Mouse (Mus musculus): ENCODE data around the gene Elmod2. TPM values are rescaled to one million over a fixed set of nuclear protein-coding genes. Genes with fewer than 3 reads are reported as not detected.
A peak's percentile ranks its signal among the peaks of the same experiment; 100 is the strongest.
"Not testable (repeated sequence)": the region's sequence is repeated elsewhere in the genome, so short reads cannot be mapped to it uniquely, and the experiment has no call there.

Gene Elmod2
- polyA plus RNA-seq, 1 experiment from 2014 or later: 22.9 TPM

GRCm38 (mm10) chr8:83323056-83323455 lies 9.2 kb downstream of the Elmod2 start:
- Histone ChIP-seq H3K27me3 (no peaks in the 10 kb centered on the region), H3K9ac (no peak overlapping the region), H3K4me2 (replicated peaks) (no peak overlapping the region), H3K4me3 (no peak overlapping the region), H3K27ac (no peak overlapping the region), H3K9me3 (no peaks in the 10 kb centered on the region), H3K36me3 (peaks cover 45% of the 10 kb centered on the region), H3K4me1 (no peaks in the 10 kb centered on the region)
- no peak for ATAC-seq (ENCODE audit: low FRiP score, low read depth)
- WGBS: 77% methylated on average over 2 of the region's 2 CpGs

- H3K9me3 ChIP-seq: no peaks in the 10 kb centered on the region
- WGBS: 86% methylated on average over 6 of the region's 6 CpGs
- H3K4me1 ChIP-seq: no peaks in the 10 kb centered on the region
- no peak overlapping the region for H3K27ac ChIP-seq
- no peaks in the 10 kb centered on the region for H3K27me3 ChIP-seq
- H3K4me2 ChIP-seq (replicated peaks): no peak overlapping the region
- peaks cover 50% of the 10 kb centered on the region for H3K36me3 ChIP-seq
- no peak overlapping the region; the same call in 1 of the 2 replicates for H3K9ac ChIP-seq
- no peak overlapping the region for H3K4me3 ChIP-seq
- no peak for ATAC-seq (ENCODE audit: low FRiP score, low read depth)
Measured at GRCm38 (mm10) chr8:83322374-83322773, 9.9 kb downstream of the Elmod2 start.

DNA sequence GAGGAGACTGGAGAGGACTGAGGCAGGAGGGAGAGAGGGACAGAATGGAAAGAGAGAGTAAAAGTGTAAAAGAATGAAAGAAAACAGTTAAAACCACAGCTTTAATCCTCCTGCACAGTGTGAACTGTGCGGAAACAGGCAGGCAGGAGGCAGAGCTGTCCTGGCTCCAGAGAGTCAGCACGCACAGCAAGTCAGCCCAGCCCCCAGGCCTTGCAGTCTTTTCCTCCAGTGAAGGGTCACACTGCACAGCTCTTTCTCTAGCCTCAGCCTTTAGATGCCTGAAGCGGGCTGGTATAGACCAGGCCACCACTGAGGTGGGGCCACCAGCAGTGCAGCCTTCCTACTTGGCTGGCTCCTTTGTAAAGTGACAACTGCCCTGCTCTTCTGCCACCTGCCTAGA lies 11.7 kb downstream of the Elmod2 start:
- WGBS: 38% methylated on average over 3 of the region's 3 CpGs
- no peak for ATAC-seq (ENCODE audit: low FRiP score, low read depth)
- Histone ChIP-seq H3K9me3 (no peaks in the 10 kb centered on the region), H3K36me3 (peaks cover 55% of the 10 kb centered on the region), H3K4me1 (no peaks in the 10 kb centered on the region), H3K4me3 (no peak overlapping the region), H3K4me2 (replicated peaks) (no peak overlapping the region), H3K9ac (no peak overlapping the region), H3K27me3 (no peaks in the 10 kb centered on the region), H3K27ac (no peak overlapping the region)

GRCm38 (mm10) chr8:83315691-83316090 lies 16.6 kb downstream of the Elmod2 start:
- Histone ChIP-seq H3K4me3 (no peak overlapping the region), H3K4me2 (replicated peaks) (no peak overlapping the region), H3K9ac (no peak overlapping the region), H3K4me1 (no peaks in the 10 kb centered on the region), H3K36me3 (peaks cover 44% of the 10 kb centered on the region), H3K9me3 (no peaks in the 10 kb centered on the region), H3K27ac (no peak overlapping the region), H3K27me3 (no peaks in the 10 kb centered on the region)
- WGBS: 78% methylated on average over 2 of the region's 2 CpGs
- ATAC-seq (ENCODE audit: low FRiP score, low read depth): no peak

DNA sequence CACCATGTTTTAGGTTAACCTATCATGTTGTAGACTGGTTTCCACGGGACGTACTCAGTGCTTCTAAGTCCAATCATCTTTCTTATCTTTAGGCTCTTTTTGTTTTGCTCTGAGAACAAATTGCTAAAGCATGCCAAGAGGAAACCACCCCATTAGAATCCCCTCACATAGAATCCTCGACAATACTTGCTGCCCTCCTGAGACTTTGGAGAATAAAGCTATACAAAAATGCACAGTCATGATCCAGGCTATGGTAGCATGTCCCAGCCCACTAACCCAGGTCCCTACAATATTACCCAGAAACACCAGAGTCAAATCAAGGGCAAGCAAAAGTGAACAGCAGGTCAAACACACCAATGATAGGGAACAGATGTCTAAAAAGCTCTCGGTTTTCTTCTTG lies 17.2 kb downstream of the Elmod2 start:
- H3K4me3 ChIP-seq; H3K4me2 ChIP-seq (replicated peaks); H3K9me3 ChIP-seq; H3K27me3 ChIP-seq; ATAC-seq (ENCODE audit: low FRiP score, low read depth); H3K27ac ChIP-seq; H3K4me1 ChIP-seq; H3K9ac ChIP-seq: not testable (repeated sequence)
- WGBS: 70% methylated on average over 4 of the region's 4 CpGs
- peaks cover 39% of the 10 kb centered on the region for H3K36me3 ChIP-seq

- WGBS: 77% methylated on average over 6 of the region's 6 CpGs
Measured at GRCm38 (mm10) chr8:83309836-83310235, 22.4 kb downstream of the Elmod2 start.

GRCm38 (mm10) chr8:83304946-83305345 lies 27.3 kb downstream of the Elmod2 start:
- WGBS: 96% methylated on average over 1 of the region's 1 CpGs

More at GRCm38 (mm10) chr8:83309836-83310235, 22.4 kb downstream of the Elmod2 start:
- H3K4me3 ChIP-seq: no peak overlapping the region
- H3K4me1 ChIP-seq: no peaks in the 10 kb centered on the region
- H3K27me3 ChIP-seq: no peaks in the 10 kb centered on the region
- no peak overlapping the region for H3K4me2 ChIP-seq (replicated peaks)
- no peak overlapping the region for H3K9ac ChIP-seq
- ATAC-seq (ENCODE audit: low FRiP score, low read depth): no peak
- no peaks in the 10 kb centered on the region for H3K9me3 ChIP-seq
- peaks cover 7% of the 10 kb centered on the region; the same call in 1 of the 2 replicates for H3K36me3 ChIP-seq
- H3K27ac ChIP-seq: no peak overlapping the region

DNA sequence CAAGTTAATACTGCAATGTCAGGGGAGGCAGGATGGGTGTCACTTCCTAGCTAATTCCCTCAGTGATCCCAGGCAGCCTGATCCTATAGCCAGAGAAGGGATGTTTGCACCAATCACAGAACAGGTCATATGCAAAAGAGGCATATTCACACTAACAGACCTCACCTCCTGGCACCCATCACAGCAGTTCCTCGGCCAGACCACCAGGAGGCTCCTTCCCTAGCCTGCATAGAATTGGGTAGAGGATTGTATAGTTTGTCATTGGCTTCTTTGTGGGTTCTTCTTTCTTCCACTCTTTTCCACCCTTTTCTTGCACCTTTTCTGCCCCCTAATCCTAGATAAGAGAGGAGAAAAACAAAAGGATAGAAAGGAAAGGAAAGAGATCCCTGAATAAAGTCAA lies 32.2 kb downstream of the Elmod2 start:
- Histone ChIP-seq H3K27me3 (no peaks in the 10 kb centered on the region), H3K36me3 (no peaks in the 10 kb centered on the region), H3K9me3 (0 out of 2 replicates have a peak, but pooled peaks cover 4% of the 10 kb centered on the region), H3K27ac (no peak overlapping the region), H3K4me1 (no peaks in the 10 kb centered on the region), H3K4me3 (no peak overlapping the region), H3K9ac (no peak overlapping the region), H3K4me2 (replicated peaks) (no peak overlapping the region)
- WGBS: 50% methylated on average over 1 of the region's 1 CpGs
- ATAC-seq (ENCODE audit: low FRiP score, low read depth): no peak

More at GRCm38 (mm10) chr8:83304946-83305345, 27.3 kb downstream of the Elmod2 start:
- Histone ChIP-seq H3K9me3 (0 out of 2 replicates have a peak, but pooled peaks cover 4% of the 10 kb centered on the region), H3K9ac (no peak overlapping the region), H3K36me3 (no peaks in the 10 kb centered on the region), H3K4me2 (replicated peaks) (no peak overlapping the region), H3K4me1 (no peaks in the 10 kb centered on the region), H3K27ac (no peak overlapping the region), H3K27me3 (no peaks in the 10 kb centered on the region), H3K4me3 (no peak overlapping the region)
- ATAC-seq (ENCODE audit: low FRiP score, low read depth): no peak

GRCm38 (mm10) chr8:83297375-83297774 lies 34.9 kb downstream of the Elmod2 start:
- H3K4me3 ChIP-seq: no peak overlapping the region
- H3K27ac ChIP-seq: no peak overlapping the region
- H3K36me3 ChIP-seq: no peaks in the 10 kb centered on the region
- no peak overlapping the region for H3K9ac ChIP-seq
- H3K27me3 ChIP-seq: no peaks in the 10 kb centered on the region
- no peak for ATAC-seq (ENCODE audit: low FRiP score, low read depth)
- WGBS: 74% methylated on average over 4 of the region's 4 CpGs
- no peak overlapping the region for H3K4me2 ChIP-seq (replicated peaks)
- H3K4me1 ChIP-seq: no peaks in the 10 kb centered on the region
- no peaks in the 10 kb centered on the region for H3K9me3 ChIP-seq

DNA sequence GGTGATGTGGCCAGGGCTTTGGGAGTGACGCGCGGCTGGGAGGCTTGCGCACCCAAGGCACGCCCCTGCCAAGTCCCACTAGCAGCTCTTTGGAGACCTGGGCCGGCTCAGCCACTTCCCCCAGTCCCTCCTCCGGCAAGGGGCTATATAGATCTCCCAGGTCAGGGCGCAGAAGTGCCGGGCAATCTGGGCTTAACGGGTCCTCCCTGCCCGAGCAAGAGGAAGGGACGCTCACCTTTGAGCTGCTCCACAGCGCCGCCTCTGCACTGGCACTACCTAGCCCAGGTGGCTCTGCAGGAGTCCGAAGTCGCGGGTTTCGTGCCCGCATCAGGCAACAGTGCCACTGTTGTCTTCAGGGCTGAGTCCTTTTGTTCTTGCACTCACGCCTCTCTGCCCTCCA lies 42.1 kb downstream of the Elmod2 start, which contains the start of gene Ucp1:
TSS of gene Ucp1 (plus strand) at position 177 of the 400 bp plus-strand sequence.
- WGBS: 4% methylated on average over 20 of the region's 20 CpGs
- H3K27ac ChIP-seq: no peak within 1 kb of the TSS
- no peaks in the 10 kb centered on the region for H3K36me3 ChIP-seq
- no peaks in the 10 kb centered on the region for H3K9me3 ChIP-seq
- peak within 1 kb of the TSS; percentile 69 for H3K4me2 ChIP-seq (replicated peaks)
- no peak for ATAC-seq (ENCODE audit: low FRiP score, low read depth)
- H3K9ac ChIP-seq: peak within 1 kb of the TSS; percentile 39; the same call in 1 of the 2 replicates
- peak within 1 kb of the TSS; percentile 39 for H3K4me3 ChIP-seq
- peaks cover 39% of the 10 kb centered on the region for H3K27me3 ChIP-seq
- H3K4me1 ChIP-seq: peaks cover 6% of the 10 kb centered on the region

DNA sequence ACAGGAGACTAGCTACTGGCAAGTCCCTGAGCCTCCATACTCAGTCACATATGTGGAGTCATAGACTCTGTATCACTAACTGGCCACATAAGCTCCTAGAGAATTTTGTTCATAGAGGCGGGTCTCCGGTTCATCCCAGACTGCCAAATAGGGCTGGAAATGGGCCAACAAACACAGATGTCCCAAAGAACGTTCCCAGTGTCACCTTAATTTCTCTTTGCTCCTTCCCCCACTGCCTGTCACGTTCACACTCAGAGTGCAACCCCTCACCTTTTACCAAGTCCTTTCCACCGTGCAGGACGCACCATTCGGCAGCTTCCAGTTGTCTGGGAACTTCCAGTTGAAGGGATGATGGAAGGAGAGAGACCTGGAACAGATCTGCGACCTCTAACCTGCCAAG lies 46.9 kb downstream of the Elmod2 start:
- H3K27me3 ChIP-seq: peaks cover 22% of the 10 kb centered on the region
- H3K4me2 ChIP-seq (replicated peaks): no peak overlapping the region
- no peaks in the 10 kb centered on the region for H3K36me3 ChIP-seq
- H3K4me3 ChIP-seq: no peak overlapping the region
- H3K9me3 ChIP-seq: no peaks in the 10 kb centered on the region
- no peak overlapping the region for H3K9ac ChIP-seq
- no peak for ATAC-seq (ENCODE audit: low FRiP score, low read depth)
- peaks cover 6% of the 10 kb centered on the region for H3K4me1 ChIP-seq
- no peak overlapping the region for H3K27ac ChIP-seq
- 84% methylated on average over 8 of the region's 8 CpGs for WGBS

- no peak overlapping the region for H3K27ac ChIP-seq
- H3K4me2 ChIP-seq (replicated peaks): no peak overlapping the region
- H3K27me3 ChIP-seq: no peaks in the 10 kb centered on the region
- H3K4me1 ChIP-seq: peaks cover 6% of the 10 kb centered on the region; the same call in 1 of the 2 replicates
- H3K9me3 ChIP-seq: no peaks in the 10 kb centered on the region
- H3K36me3 ChIP-seq: no peaks in the 10 kb centered on the region
- no peak overlapping the region for H3K9ac ChIP-seq
- no peak for ATAC-seq (ENCODE audit: low FRiP score, low read depth)
- H3K4me3 ChIP-seq: no peak overlapping the region
- WGBS: 78% methylated on average over 6 of the region's 6 CpGs
Measured at GRCm38 (mm10) chr8:83278431-83278830, 53.9 kb downstream of the Elmod2 start.

GRCm38 (mm10) chr8:83274470-83274869 lies 57.8 kb downstream of the Elmod2 start:
- Histone ChIP-seq H3K27me3 (no peaks in the 10 kb centered on the region), H3K9ac (no peak overlapping the region), H3K9me3 (no peaks in the 10 kb centered on the region), H3K4me3 (no peak overlapping the region), H3K4me2 (replicated peaks) (0 out of 2 replicates have a peak overlapping the region, but pooled peaks have one; percentile 21), H3K27ac (no peak overlapping the region), H3K36me3 (no peaks in the 10 kb centered on the region), H3K4me1 (peaks cover 6% of the 10 kb centered on the region; the same call in 1 of the 2 replicates)
- WGBS: 40% methylated on average over 11 of the region's 11 CpGs
- ATAC-seq (ENCODE audit: low FRiP score, low read depth): no peak

All from limb, embryonic 13.5 days (tissue).